Mouse (Mus musculus) neural tube, embryonic 13.5 days (tissue): ENCODE results near the gene Patl2. TPM values are rescaled to one million over a fixed set of nuclear protein-coding genes. Genes with fewer than 3 reads are reported as not detected.
"Not testable (repeated sequence)": the region's sequence is repeated elsewhere in the genome, so short reads cannot be mapped to it uniquely, and the experiment has no call there.

Experiments
- ATAC-seq: fragments of 200-750 bp; cut with Nextera tagmentation; 2 replicates; pipeline ENCODE4 v1.8.0; 2017; ENCODE audit warnings: low read depth, mild to moderate bottlenecking, moderate TSS enrichment, moderate library complexity
- H3K27ac ChIP-seq: fragments of 300-500 bp; sonication (generic); replicated peaks from 2 replicates; pipeline ENCODE4 v1.5.1; 2015; ENCODE audit warnings: moderate library complexity, mild to moderate bottlenecking, inconsistent platforms
- H3K27me3 ChIP-seq: fragments of 300-500 bp; sonication (generic); 2 replicates; pipeline ENCODE4 v1.6.1; 2015; ENCODE audit warnings: mild to moderate bottlenecking, inconsistent platforms
- H3K36me3 ChIP-seq: fragments of 300-500 bp; sonication (generic); 2 replicates; pipeline ENCODE4 v1.6.1; 2015; ENCODE audit warnings: mild to moderate bottlenecking, inconsistent platforms
- H3K4me1 ChIP-seq: fragments of 300-500 bp; sonication (generic); replicated peaks from 2 replicates; pipeline ENCODE4 v1.6.1; 2015; ENCODE audit warnings: inconsistent platforms
- H3K4me2 ChIP-seq: fragments of 300-500 bp; sonication (generic); 2 replicates; pipeline ENCODE4 v1.6.1; 2015; ENCODE audit warnings: inconsistent platforms, mild to moderate bottlenecking, moderate library complexity
- H3K4me3 ChIP-seq: fragments of 300-500 bp; sonication (generic); 2 replicates; pipeline ENCODE4 v1.5.1; 2015; ENCODE audit warnings: mild to moderate bottlenecking, inconsistent platforms
- H3K9ac ChIP-seq: fragments of 300-500 bp; sonication (generic); 2 replicates; pipeline ENCODE4 v1.6.1; 2015; ENCODE audit warnings: moderate library complexity, mild to moderate bottlenecking, inconsistent platforms
- H3K9me3 ChIP-seq: fragments of 300-500 bp; sonication (generic); 2 replicates; pipeline ENCODE4 v1.6.1; 2016; ENCODE audit warnings: inconsistent platforms
- WGBS: fragments of 180-500 bp; shearing (Covaris S2); methylation state at CpG from one replicate; pipeline ENCODE4 v1.1.7; 2015; 5-methylcytosine and 5-hydroxymethylcytosine counted together
- polyA plus RNA-seq: library from polyadenylated mRNA; unstranded; fragments of >200 nt; fragmentation: Nextera tagmentation; extraction: Ambion mirVana; gene quantifications from 2 replicates; pipeline ENCODE4 v1.2.1, GENCODE M21; 2015

The Patl2 gene
- polyA plus RNA-seq, 1 experiment from 2014 or later, result not detected

GRCm38 (mm10) chr2:122132078-122132477, 53.9 kb downstream of the Patl2 start:
- H3K36me3 ChIP-seq, result no peaks in the 10 kb centered on the region
- ATAC-seq, result no peak
- H3K27ac ChIP-seq, result no peak overlapping the region
- H3K27me3 ChIP-seq, result no peaks in the 10 kb centered on the region
- 84% methylated on average over 2 of the region's 2 CpGs for WGBS
- no peak overlapping the region for H3K4me2 ChIP-seq
- no peak overlapping the region for H3K9ac ChIP-seq
- no peaks in the 10 kb centered on the region for H3K4me1 ChIP-seq
- H3K9me3 ChIP-seq, result no peaks in the 10 kb centered on the region
- H3K4me3 ChIP-seq, result no peak overlapping the region

DNA sequence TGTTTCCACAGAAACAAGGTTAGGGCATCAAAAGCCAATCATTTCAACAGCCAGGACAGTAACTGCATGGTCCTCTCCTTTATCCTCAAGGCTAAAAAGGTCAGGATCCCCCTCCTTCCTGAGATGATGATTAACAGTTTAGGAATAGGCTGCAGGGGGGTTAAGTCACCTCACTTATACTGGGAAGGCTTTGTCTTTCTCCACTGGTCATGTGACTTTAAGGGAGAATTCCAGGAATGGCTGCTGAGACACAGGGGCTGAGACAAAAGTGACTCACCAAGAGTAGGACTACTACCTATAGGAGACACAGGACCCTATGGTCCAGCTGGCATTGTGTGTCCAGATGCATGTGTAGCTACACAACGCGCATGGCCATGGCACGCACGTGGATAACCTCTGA, 58.4 kb downstream of the Patl2 start:
- 90% methylated on average over 4 of the region's 4 CpGs for WGBS

DNA sequence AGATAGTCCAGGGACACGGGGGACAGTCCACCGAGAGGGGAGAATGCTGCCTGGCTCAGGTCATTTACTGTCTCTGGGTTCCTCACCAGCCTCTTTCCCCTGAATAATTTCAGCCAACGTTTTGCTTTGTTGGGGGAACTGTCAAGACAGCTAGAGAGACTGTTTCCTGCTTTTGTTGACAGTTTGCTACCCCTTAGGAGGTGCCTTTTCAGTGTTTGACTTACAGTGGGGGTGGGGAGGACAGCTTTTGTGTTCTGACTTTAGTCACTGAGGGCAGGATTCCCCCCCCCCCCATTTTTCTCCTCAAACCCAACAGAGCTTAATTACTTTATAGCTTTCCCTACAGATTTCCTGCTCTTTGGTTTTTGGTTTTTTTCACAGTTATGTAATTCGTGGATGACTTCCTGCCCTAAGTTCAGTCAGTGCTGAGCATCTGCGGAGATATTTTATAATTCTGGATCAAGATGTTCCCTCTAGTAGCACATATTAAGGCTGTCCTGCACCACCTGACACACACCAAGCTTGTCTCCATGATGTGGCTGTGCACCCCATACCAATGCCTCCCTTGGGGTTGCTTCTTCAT, 59.1 kb downstream of the Patl2 start:
- Histone ChIP-seq H3K9me3 (no peaks in the 10 kb centered on the region), H3K4me3 (no peak overlapping the region), H3K27me3 (no peaks in the 10 kb centered on the region), H3K4me1 (no peaks in the 10 kb centered on the region), H3K36me3 (no peaks in the 10 kb centered on the region), H3K9ac (no peak overlapping the region), H3K4me2 (no peak overlapping the region), H3K27ac (no peak overlapping the region)
- no peak for ATAC-seq
- 29% methylated on average over 5 of the region's 5 CpGs for WGBS

More for the DNA sequence above, 58.4 kb downstream of the Patl2 start:
- no peak for ATAC-seq
- H3K9ac ChIP-seq, result no peak overlapping the region
- H3K36me3 ChIP-seq, result no peaks in the 10 kb centered on the region
- H3K4me3 ChIP-seq, result no peak overlapping the region
- no peaks in the 10 kb centered on the region for H3K9me3 ChIP-seq
- no peaks in the 10 kb centered on the region for H3K4me1 ChIP-seq
- H3K4me2 ChIP-seq, result no peak overlapping the region
- H3K27ac ChIP-seq, result no peak overlapping the region
- H3K27me3 ChIP-seq, result no peaks in the 10 kb centered on the region

- H3K9ac ChIP-seq, result no peak overlapping the region
- no peaks in the 10 kb centered on the region for H3K36me3 ChIP-seq
- H3K27me3 ChIP-seq, result no peaks in the 10 kb centered on the region
- no peak overlapping the region for H3K4me3 ChIP-seq
- H3K27ac ChIP-seq, result no peak overlapping the region
- no peaks in the 10 kb centered on the region for H3K9me3 ChIP-seq
- no peaks in the 10 kb centered on the region for H3K4me1 ChIP-seq
- H3K4me2 ChIP-seq, result no peak overlapping the region
- whole genome bisulfite sequencing, result 58% methylated on average over 12 of the region's 12 CpGs
- no peak for ATAC-seq
Observed at GRCm38 (mm10) chr2:122125680-122126572, 60.1 kb downstream of the Patl2 start.

GRCm38 (mm10) chr2:122117961-122118958, 67.7 kb downstream of the Patl2 start, which contains the start of gene Spg11:
Spg11 (minus strand) TSS chr2:122118386.
- H3K4me2 ChIP-seq, result peak within 1 kb of the TSS; percentile 63
- WGBS, result under 1% methylated on average over 47 of the region's 47 CpGs
- no peaks in the 10 kb centered on the region for H3K9me3 ChIP-seq
- peak; percentile 99 for ATAC-seq
- H3K27me3 ChIP-seq, result no peaks in the 10 kb centered on the region
- H3K9ac ChIP-seq, result peak within 1 kb of the TSS; percentile 96
- peaks cover 10% of the 10 kb centered on the region for H3K36me3 ChIP-seq
- peaks cover 19% of the 10 kb centered on the region for H3K4me1 ChIP-seq
- peak within 1 kb of the TSS; percentile 97 for H3K27ac ChIP-seq
- H3K4me3 ChIP-seq, result peak within 1 kb of the TSS; percentile 74

- no peak overlapping the region for H3K9ac ChIP-seq
- 91% methylated on average over 2 of the region's 2 CpGs for WGBS
Observed at GRCm38 (mm10) chr2:122116888-122117287, 69.1 kb downstream of the Patl2 start.

DNA sequence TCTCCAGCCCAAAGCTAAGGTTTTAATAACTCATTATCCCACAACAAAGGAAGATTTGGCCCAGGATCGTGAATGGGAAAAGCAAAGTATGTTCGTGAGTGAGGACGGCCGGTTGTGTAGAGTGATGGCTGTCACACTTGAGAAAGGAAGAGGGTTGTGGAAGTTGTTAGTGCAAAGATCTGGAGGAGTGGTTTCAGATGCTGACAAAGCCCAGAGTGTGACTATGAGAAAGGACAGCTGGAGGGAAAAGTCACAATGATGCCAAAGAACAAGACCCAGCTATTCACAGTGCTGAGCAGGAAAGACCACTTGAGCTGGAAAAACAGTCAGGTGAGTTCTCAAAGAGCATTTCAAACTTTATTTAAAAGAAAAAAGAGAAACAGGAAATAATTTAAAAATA, 76.3 kb downstream of the Patl2 start:
- no peaks in the 10 kb centered on the region for H3K27me3 ChIP-seq
- no peak overlapping the region for H3K9ac ChIP-seq
- no peaks in the 10 kb centered on the region for H3K9me3 ChIP-seq
- H3K4me3 ChIP-seq, result no peak overlapping the region
- no peaks in the 10 kb centered on the region for H3K4me1 ChIP-seq
- H3K27ac ChIP-seq, result no peak overlapping the region
- no peak for ATAC-seq
- H3K36me3 ChIP-seq, result peaks cover 64% of the 10 kb centered on the region
- no peak overlapping the region for H3K4me2 ChIP-seq
- 96% methylated on average over 4 of the region's 4 CpGs for WGBS

More at GRCm38 (mm10) chr2:122116888-122117287, 69.1 kb downstream of the Patl2 start:
- H3K4me1 ChIP-seq, result peaks cover 19% of the 10 kb centered on the region
- H3K36me3 ChIP-seq, result peaks cover 16% of the 10 kb centered on the region
- H3K27ac ChIP-seq, result no peak overlapping the region
- peak overlapping the region; percentile 63 for H3K4me2 ChIP-seq
- H3K9me3 ChIP-seq, result no peaks in the 10 kb centered on the region
- ATAC-seq, result no peak
- H3K4me3 ChIP-seq, result no peak overlapping the region
- no peaks in the 10 kb centered on the region for H3K27me3 ChIP-seq

DNA sequence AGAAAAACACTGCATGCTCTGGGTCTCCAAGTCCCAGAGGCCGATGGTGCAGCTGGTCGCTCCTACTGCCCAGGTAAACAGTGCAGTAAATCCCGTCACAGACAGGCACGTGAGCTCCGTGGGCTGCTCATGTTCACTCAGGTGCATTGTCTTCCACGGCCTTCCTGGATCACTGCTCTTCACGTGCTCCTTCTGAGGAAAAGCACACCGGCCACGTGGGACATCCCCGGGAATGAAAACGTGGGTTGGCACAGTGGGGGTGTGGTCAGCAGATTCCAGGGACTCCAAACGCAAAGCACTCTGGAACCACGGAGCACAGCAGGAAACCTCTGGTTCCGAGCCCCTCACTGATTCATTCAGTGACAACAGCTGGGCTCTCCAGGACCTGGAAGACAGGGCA, 77.9 kb downstream of the Patl2 start:
- H3K27ac ChIP-seq, result no peak overlapping the region
- no peak overlapping the region for H3K4me3 ChIP-seq
- H3K4me2 ChIP-seq, result no peak overlapping the region
- 84% methylated on average over 14 of the region's 14 CpGs for WGBS
- no peaks in the 10 kb centered on the region for H3K27me3 ChIP-seq
- no peaks in the 10 kb centered on the region for H3K9me3 ChIP-seq
- no peak for ATAC-seq
- H3K9ac ChIP-seq, result no peak overlapping the region
- no peaks in the 10 kb centered on the region for H3K4me1 ChIP-seq
- H3K36me3 ChIP-seq, result peaks cover 56% of the 10 kb centered on the region

DNA sequence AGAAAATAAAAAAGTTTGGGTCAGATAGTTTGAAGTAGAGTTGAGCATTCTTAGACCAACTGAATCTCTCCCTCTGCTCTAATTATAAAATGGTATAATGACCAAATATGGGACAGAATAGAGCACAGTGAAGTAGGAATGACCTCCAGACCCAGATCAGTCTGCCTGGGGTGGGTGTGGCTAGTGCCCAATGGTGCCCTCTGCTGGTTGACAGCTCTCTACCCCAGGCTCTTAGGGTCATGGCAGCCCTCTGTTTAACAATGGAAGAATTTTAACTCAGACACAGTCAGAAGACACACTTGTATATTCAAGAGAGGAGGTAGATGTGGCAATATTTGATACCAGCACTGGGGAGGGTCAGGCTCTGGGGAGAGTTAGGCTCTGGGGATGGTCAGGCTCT, 83.9 kb downstream of the Patl2 start:
- H3K27me3 ChIP-seq, result no peaks in the 10 kb centered on the region
- no peak overlapping the region for H3K9ac ChIP-seq
- peaks cover 71% of the 10 kb centered on the region for H3K36me3 ChIP-seq
- H3K27ac ChIP-seq, result no peak overlapping the region
- H3K9me3 ChIP-seq, result no peaks in the 10 kb centered on the region
- no peak overlapping the region for H3K4me3 ChIP-seq
- no peak overlapping the region for H3K4me2 ChIP-seq
- no peaks in the 10 kb centered on the region for H3K4me1 ChIP-seq
- no peak for ATAC-seq

GRCm38 (mm10) chr2:122097686-122098085, 88.3 kb downstream of the Patl2 start:
- not testable (repeated sequence) for H3K4me3 ChIP-seq, H3K9ac ChIP-seq, H3K27ac ChIP-seq, ATAC-seq, H3K4me1 ChIP-seq, H3K27me3 ChIP-seq, H3K4me2 ChIP-seq, H3K9me3 ChIP-seq
- WGBS, result 84% methylated on average over 5 of the region's 5 CpGs
- H3K36me3 ChIP-seq, result peaks cover 96% of the 10 kb centered on the region

GRCm38 (mm10) chr2:122093844-122094243, 92.1 kb downstream of the Patl2 start:
- H3K4me1 ChIP-seq, result no peaks in the 10 kb centered on the region
- H3K27ac ChIP-seq, result no peak overlapping the region
- ATAC-seq, result no peak
- no peak overlapping the region for H3K9ac ChIP-seq
- no peaks in the 10 kb centered on the region for H3K9me3 ChIP-seq
- no peak overlapping the region for H3K4me2 ChIP-seq
- peaks cover 93% of the 10 kb centered on the region for H3K36me3 ChIP-seq
- H3K4me3 ChIP-seq, result no peak overlapping the region
- WGBS, result 92% methylated on average over 4 of the region's 4 CpGs
- H3K27me3 ChIP-seq, result no peaks in the 10 kb centered on the region

DNA sequence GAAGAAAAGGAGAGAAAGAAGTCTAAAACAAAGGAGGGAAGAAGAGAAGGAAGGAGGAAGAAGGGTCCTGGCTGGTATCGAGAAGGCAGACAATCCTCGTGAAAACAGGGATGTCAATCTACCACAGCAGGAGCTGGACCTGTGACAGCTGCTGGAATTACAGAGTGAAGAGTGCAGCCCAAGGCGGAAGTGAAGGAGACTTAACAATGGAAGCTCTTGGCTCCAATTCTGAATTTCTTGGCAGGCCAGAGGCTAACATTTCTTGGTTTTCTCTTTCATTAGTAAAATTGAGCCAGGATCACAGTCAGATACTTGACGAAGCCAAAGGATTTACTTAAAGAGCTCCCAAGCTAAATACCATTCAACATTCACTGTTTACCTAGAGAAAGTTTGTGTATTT, 99.5 kb downstream of the Patl2 start:
- no peak overlapping the region for H3K9ac ChIP-seq
- WGBS, result 83% methylated on average over 4 of the region's 4 CpGs
- peaks cover 89% of the 10 kb centered on the region for H3K36me3 ChIP-seq
- H3K27me3 ChIP-seq, result no peaks in the 10 kb centered on the region
- no peak overlapping the region for H3K4me3 ChIP-seq
- H3K9me3 ChIP-seq, result no peaks in the 10 kb centered on the region
- no peaks in the 10 kb centered on the region for H3K4me1 ChIP-seq
- no peak overlapping the region for H3K4me2 ChIP-seq
- H3K27ac ChIP-seq, result no peak overlapping the region
- ATAC-seq, result no peak
